Mouse (Mus musculus) testis, adult 2 months (tissue): ENCODE data around the gene Sorcs2.

Source experiments
- CTCF ChIP-seq: fragments of 200-500 bp; IDR thresholded peaks from 2 replicates; pipeline ENCODE4 v1.5.1; 2012; ENCODE audit warnings: low read depth, mild to moderate bottlenecking, inconsistent platforms, low read length, moderate library complexity; ENCODE audit not compliant: control insufficient read depth, insufficient read depth, insufficient replicate concordance
- POLR2A ChIP-seq: fragments of 200-500 bp; IDR thresholded peaks from 2 replicates; pipeline ENCODE4 v1.6.1; 2012; ENCODE audit warnings: low read depth, mild to moderate bottlenecking, inconsistent platforms, low read length, moderate library complexity; ENCODE audit not compliant: control insufficient read depth

GRCm38 (mm10) chr5:36293109-36293900 is 104.6 kb downstream of the Sorcs2 start:
- no peak for TF ChIP-seq CTCF
- no peak for TF ChIP-seq POLR2A
